Mouse (Mus musculus): Measurements from ENCODE around the gene Repin1. TPM values are rescaled to one million over a fixed set of nuclear protein-coding genes. Genes with fewer than 3 reads are reported as not detected.

Repin1 gene
- polyA plus RNA-seq, 1 experiment from 2014 or later: 44.3 TPM

DNA sequence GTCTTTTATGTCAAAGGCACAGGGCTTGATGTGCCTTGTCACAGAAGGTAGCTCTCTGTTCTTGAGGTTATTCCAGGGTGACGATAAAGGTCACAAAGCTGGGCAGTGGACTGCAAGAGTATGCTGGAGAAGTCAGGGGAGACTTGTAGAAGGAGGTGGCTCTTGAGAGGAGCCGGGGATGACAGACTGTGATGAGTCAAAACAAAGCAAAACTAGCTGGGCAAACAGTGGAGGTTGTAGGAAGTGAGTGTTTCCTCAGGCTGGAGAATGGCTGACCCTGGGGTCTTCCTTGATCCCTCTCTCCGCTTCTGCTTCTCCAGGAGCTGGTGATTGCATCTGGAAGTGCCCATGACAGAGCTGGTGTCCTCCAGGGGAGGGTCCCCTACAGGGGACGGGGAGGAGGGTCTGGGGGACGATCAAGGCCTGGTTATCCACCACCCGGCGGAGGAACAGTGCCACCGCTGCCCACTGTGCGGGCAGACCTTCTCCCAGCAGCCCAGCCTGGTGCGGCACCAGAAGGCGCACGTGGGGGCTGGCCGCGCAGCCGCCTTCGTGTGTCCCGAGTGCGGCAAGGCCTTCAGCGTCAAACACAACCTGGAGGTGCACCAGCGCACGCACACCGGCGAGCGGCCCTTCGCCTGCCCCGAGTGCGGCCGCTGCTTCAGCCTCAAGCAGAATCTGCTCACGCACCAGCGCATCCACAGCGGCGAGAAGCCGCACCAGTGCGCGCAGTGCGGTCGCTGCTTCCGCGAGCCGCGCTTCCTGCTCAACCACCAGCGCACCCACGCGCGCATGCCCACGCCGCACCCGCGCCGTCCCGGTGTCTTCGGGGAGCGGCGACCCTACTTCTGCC lies 35.4 kb downstream of the Repin1 start:
- WGBS: 11% methylated on average over 54 of the region's 54 CpGs

DNA sequence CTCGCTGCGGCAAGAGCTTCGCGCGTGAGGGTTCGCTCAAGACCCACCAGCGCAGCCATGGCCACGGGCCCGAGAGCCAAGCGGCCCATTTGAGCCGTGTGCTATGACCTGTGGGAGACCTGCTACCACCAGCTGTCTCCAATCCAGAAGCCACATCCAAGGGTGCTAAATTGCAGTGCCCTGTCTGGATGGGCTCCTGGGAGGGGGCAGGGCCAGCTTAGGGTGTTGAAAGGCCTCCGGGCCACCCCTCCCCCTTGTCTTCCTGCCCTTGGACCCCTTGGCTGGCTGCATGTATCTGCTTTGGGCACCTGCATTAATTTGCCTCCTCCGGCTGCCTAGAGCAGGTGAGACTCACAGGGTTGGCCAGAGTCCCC lies 36.0 kb downstream of the Repin1 start:
- Histone ChIP-seq H3K27me3 (peaks cover 15% of the 10 kb centered on the region), H3K4me2 (peak overlapping the region; percentile 94)
- 24% methylated on average over 13 of the region's 13 CpGs for WGBS

More for the DNA sequence above, 35.4 kb downstream of the Repin1 start:
- Histone ChIP-seq H3K36me3 (no peaks in the 10 kb centered on the region), H3K9me3 (no peaks in the 10 kb centered on the region), H3K4me2 (peak overlapping the region; percentile 94), H3K9ac (peak overlapping the region; percentile 61), H3K27me3 (peaks cover 15% of the 10 kb centered on the region), H3K4me1 (replicated peaks) (peaks cover 42% of the 10 kb centered on the region), H3K4me3 (peak overlapping the region; percentile 53), H3K27ac (replicated peaks) (peak overlapping the region; percentile 77)
- ATAC-seq (ENCODE audit: low FRiP score, low read depth): peak; percentile 70

DNA sequence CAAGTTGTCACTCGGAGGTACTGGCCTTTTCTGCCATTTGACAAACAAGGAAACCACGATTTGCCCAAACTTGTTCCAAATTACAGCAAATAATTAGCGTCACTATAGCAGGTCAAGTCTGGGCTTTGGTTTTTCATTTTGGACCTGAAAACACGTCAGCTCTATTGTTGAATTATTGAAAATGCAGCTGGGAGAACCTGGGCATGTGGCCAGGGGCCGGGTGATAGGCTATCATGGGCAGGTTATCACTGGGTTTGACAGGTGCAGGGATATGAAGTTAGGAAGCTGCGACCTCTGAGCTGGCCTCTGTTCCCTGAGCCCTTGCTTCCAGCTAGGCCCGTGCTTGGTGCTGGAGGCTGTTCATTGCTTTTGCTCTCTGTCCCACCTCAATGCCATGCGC lies 37.1 kb downstream of the Repin1 start:
- H3K4me1 ChIP-seq (replicated peaks): peaks cover 42% of the 10 kb centered on the region
- 93% methylated on average over 8 of the region's 8 CpGs for WGBS
- H3K27ac ChIP-seq (replicated peaks): no peak overlapping the region
- ATAC-seq (ENCODE audit: low FRiP score, low read depth): no peak
- no peak overlapping the region for H3K4me3 ChIP-seq
- H3K36me3 ChIP-seq: no peaks in the 10 kb centered on the region
- no peak overlapping the region for H3K9ac ChIP-seq
- H3K9me3 ChIP-seq: no peaks in the 10 kb centered on the region
- peaks cover 12% of the 10 kb centered on the region for H3K27me3 ChIP-seq
- no peak overlapping the region for H3K4me2 ChIP-seq

More for the DNA sequence above, 36.0 kb downstream of the Repin1 start:
- H3K4me3 ChIP-seq: peak overlapping the region; percentile 53
- H3K9me3 ChIP-seq: no peaks in the 10 kb centered on the region
- no peaks in the 10 kb centered on the region for H3K36me3 ChIP-seq
- peak overlapping the region; percentile 77 for H3K27ac ChIP-seq (replicated peaks)
- H3K4me1 ChIP-seq (replicated peaks): peaks cover 42% of the 10 kb centered on the region
- H3K9ac ChIP-seq: peak overlapping the region; percentile 61
- no peak; the same call in 1 of the 2 replicates for ATAC-seq (ENCODE audit: low FRiP score, low read depth)

DNA sequence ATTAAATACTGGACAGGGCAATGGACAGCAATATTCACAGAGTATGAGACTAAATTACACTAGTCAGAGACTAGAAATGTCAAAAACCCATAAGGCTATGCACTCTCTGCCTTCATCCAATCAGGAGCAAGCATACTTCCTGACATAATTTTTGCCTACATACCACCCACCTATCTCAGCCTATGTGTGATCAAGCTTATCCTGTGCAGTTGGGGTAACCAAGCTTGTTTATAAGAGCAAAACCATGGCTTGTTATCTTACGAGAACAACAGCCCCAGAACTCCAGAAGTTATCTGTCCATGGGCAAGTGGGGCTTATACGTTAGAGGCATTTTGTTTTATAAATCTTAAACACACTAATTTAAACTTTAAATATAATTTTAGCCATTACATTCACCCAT lies 41.4 kb downstream of the Repin1 start:
- H3K4me2 ChIP-seq: no peak overlapping the region
- no peak overlapping the region for H3K4me3 ChIP-seq
- H3K36me3 ChIP-seq: no peaks in the 10 kb centered on the region
- H3K27me3 ChIP-seq: no peaks in the 10 kb centered on the region
- H3K27ac ChIP-seq (replicated peaks): no peak overlapping the region
- H3K9ac ChIP-seq: no peak overlapping the region
- 0 out of 2 replicates have a peak, but pooled peaks cover 3% of the 10 kb centered on the region for H3K4me1 ChIP-seq (replicated peaks)
- no peak for ATAC-seq (ENCODE audit: low FRiP score, low read depth)
- 89% methylated on average over 2 of the region's 2 CpGs for WGBS
- no peaks in the 10 kb centered on the region for H3K9me3 ChIP-seq

DNA sequence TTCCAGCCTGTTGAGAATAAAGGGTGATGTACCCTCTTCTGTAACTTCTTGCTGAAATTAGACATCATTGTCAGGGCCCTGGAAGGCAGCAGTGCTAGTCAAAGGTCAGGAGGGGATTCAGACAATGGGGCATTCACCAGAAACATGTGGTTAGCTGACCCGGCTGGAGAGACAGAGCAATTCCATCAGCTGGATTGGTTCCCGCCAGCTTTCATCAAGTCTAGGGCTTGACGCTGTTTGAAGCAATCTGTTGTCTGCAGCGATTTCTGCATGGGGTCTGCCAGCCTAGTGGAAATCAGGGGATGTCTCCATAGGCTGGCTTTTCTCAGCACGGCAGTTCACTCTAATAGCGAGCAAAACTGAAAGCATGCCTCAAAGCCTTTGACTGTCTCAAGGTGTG lies 42.8 kb downstream of the Repin1 start:
- no peaks in the 10 kb centered on the region for H3K4me1 ChIP-seq (replicated peaks)
- no peaks in the 10 kb centered on the region for H3K9me3 ChIP-seq
- H3K4me2 ChIP-seq: no peak overlapping the region
- H3K27ac ChIP-seq (replicated peaks): no peak overlapping the region
- H3K9ac ChIP-seq: no peak overlapping the region
- no peaks in the 10 kb centered on the region for H3K27me3 ChIP-seq
- no peaks in the 10 kb centered on the region for H3K36me3 ChIP-seq
- ATAC-seq (ENCODE audit: low FRiP score, low read depth): no peak
- H3K4me3 ChIP-seq: no peak overlapping the region
- WGBS: 33% methylated on average over 6 of the region's 6 CpGs

DNA sequence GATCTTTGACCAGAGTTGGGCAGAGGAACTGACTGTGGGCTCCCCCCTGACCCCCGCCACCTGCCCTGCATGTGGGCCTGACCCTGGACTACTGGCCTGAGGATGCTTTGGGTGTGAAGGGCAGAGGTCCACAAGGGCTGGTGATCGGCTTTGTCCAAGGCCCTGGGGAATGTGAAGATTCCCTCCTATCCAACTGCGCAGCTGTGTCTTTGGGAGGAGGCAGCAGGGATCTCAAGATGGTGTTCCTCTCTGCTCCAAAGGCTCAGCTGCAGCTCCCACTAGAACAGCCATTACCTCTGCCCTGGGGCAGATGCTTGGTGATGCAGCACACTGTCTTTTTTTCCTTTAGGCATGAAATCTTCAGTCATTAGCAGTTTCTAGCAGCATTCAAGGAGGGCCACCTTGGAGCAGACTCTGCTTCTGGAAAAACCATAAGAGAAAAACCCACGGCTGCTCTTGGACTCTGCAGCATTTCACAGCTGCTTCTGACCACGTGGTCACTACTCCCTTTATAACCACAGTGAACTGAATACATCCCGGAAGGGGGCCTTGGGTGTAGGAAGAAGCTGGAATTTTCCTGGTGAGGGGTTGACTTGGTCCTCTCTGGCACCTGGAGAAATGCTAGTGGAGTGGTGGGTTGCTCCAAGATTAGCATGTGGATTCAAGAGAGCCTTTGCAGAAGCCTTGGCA lies 44.3 kb downstream of the Repin1 start:
- H3K4me1 ChIP-seq (replicated peaks): no peaks in the 10 kb centered on the region
- no peak overlapping the region for H3K4me3 ChIP-seq
- ATAC-seq (ENCODE audit: low FRiP score, low read depth): no peak
- no peak overlapping the region for H3K4me2 ChIP-seq
- no peaks in the 10 kb centered on the region for H3K27me3 ChIP-seq
- H3K9ac ChIP-seq: no peak overlapping the region
- no peak overlapping the region for H3K27ac ChIP-seq (replicated peaks)
- 59% methylated on average over 6 of the region's 6 CpGs for WGBS
- no peaks in the 10 kb centered on the region for H3K9me3 ChIP-seq
- no peaks in the 10 kb centered on the region for H3K36me3 ChIP-seq

DNA sequence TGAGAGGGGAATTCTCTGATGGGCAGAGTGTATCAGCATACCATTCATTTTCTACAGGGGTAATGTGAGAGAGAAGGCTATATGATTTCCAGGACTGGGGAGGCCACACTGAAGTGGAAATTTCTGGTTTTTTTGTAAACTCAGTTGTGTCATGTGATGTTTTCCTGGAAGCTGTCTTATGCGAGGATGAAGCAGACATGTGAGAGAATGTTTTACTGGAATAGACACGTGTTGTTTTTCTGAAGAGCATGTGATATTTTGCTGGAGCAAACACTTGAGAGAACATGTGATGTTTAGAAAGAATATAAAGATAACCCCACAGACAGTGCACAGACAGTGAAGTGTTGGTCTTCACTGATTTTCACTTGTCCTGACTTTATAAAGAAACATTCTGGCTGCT lies 44.9 kb downstream of the Repin1 start:
- no peak overlapping the region for H3K27ac ChIP-seq (replicated peaks)
- no peak overlapping the region for H3K4me2 ChIP-seq
- H3K9ac ChIP-seq: no peak overlapping the region
- H3K4me1 ChIP-seq (replicated peaks): no peaks in the 10 kb centered on the region
- no peaks in the 10 kb centered on the region for H3K27me3 ChIP-seq
- no peak overlapping the region for H3K4me3 ChIP-seq
- WGBS: 74% methylated on average over 2 of the region's 2 CpGs
- H3K9me3 ChIP-seq: no peaks in the 10 kb centered on the region
- ATAC-seq (ENCODE audit: low FRiP score, low read depth): no peak
- no peaks in the 10 kb centered on the region for H3K36me3 ChIP-seq

DNA sequence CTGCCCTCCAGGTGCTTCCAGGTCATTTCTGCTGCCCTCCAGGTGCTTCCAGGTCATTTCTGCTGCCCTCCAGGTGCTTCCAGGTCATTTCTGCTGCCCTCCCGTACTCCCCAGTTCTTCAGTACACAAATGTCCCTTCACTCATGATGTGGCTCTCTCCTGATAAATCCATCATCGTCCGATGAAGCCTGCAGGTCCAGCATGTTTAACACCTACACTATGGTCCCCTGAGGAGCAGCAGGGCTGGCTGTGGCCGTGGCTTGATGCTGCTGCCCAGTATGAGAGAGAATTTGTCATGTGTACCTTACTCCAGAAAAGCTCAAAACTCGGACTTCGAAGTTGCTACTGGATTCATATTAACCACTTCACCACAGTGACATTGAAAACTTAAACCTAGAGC lies 47.7 kb downstream of the Repin1 start:
- Histone ChIP-seq H3K36me3 (no peaks in the 10 kb centered on the region), H3K27ac (replicated peaks) (no peak overlapping the region), H3K27me3 (no peaks in the 10 kb centered on the region), H3K4me1 (replicated peaks) (no peaks in the 10 kb centered on the region), H3K9me3 (no peaks in the 10 kb centered on the region), H3K9ac (no peak overlapping the region), H3K4me2 (no peak overlapping the region), H3K4me3 (no peak overlapping the region)
- 75% methylated on average over 6 of the region's 6 CpGs for WGBS
- no peak for ATAC-seq (ENCODE audit: low FRiP score, low read depth)

DNA sequence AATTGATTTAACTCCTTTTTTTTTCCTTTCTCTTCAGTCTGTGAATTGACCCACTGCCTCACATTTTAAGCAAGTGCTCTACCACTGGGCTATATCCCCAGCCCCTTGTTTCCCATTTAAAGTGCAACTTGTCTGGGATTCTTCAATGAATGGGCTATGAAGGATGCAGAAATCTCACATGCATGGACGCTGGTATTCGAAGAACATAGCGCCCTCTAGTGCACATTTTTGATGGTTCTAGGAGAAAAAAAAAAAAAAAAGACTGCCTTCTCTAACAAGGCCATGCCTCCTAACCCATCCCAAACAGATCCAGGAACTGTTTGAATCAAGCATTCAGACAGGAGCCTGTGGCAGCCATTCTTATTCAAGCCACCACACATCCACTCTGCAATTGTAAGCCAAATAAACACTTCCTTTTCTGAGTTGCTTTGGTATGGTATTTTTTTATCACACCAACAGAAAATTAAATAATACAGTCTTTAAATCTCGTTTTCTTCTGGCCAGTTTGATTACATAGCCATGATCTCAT lies 49.1 kb downstream of the Repin1 start:
- Histone ChIP-seq H3K9ac (no peak overlapping the region), H3K4me2 (no peak overlapping the region), H3K36me3 (no peaks in the 10 kb centered on the region), H3K4me1 (replicated peaks) (no peaks in the 10 kb centered on the region), H3K9me3 (no peaks in the 10 kb centered on the region), H3K27ac (replicated peaks) (no peak overlapping the region), H3K4me3 (no peak overlapping the region), H3K27me3 (no peaks in the 10 kb centered on the region)
- peak; percentile 23; the same call in 1 of the 2 replicates for ATAC-seq (ENCODE audit: low FRiP score, low read depth)
- WGBS: 24% methylated on average over 4 of the region's 4 CpGs

DNA sequence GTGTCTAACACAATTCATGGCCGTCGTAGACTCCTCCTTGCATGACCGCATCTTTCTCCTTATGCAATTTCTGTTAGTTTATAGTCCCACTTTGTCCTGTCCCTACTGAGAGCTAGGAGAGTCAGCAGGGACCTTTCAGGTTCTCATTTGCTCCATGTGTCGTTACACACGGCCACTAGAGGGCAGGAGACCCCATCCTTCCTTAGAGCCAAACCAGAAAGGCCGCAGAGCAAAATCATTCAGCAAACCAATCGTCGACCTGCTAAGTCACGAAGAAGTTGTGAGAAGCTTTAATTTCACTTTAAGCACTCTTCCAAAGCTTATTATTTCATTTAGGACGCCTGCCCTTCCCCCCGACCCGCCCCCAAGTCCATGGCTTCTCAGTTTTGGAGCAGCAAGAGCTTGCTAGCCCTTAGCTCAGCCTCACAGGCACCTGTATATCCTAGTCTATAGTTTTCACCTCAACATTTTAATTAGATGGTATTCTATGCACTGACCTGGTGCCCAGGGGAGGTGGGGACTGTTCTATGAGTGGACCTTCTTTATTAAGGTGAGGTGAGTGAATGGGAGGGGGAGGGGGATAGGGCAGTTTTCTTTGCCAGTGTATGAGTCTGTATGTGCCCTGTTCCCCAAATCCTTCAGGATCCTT lies 52.1 kb downstream of the Repin1 start:
- H3K9me3 ChIP-seq: no peaks in the 10 kb centered on the region
- H3K27me3 ChIP-seq: no peaks in the 10 kb centered on the region
- peak; percentile 56; the same call in 1 of the 2 replicates for ATAC-seq (ENCODE audit: low FRiP score, low read depth)
- WGBS: 15% methylated on average over 12 of the region's 12 CpGs
- H3K27ac ChIP-seq (replicated peaks): no peak overlapping the region
- no peak overlapping the region for H3K4me3 ChIP-seq
- no peaks in the 10 kb centered on the region for H3K4me1 ChIP-seq (replicated peaks)
- H3K9ac ChIP-seq: no peak overlapping the region
- no peak overlapping the region for H3K4me2 ChIP-seq
- no peaks in the 10 kb centered on the region for H3K36me3 ChIP-seq

DNA sequence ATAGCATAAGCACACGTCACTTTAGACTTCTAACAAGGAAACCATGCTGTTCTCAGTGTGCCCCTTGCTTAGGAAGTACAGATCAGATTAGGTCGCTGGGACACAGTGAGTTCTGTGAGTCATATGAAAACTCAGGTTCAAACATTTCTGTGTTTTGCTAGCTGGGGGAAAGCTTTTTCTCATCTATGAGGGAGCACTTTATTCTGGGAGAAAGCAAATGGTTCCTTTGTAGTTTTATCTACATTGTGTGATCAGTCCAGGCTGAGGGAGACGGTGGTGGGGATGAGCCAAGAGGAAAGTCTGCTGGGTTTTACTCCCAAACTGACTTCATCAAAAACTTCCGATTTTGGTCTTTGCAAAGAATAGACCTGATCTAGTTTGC lies 52.6 kb downstream of the Repin1 start:
- H3K9me3 ChIP-seq: no peaks in the 10 kb centered on the region
- H3K9ac ChIP-seq: no peak overlapping the region
- H3K4me2 ChIP-seq: no peak overlapping the region
- no peaks in the 10 kb centered on the region for H3K27me3 ChIP-seq
- WGBS: 86% methylated on average over 4 of the region's 4 CpGs
- no peaks in the 10 kb centered on the region for H3K4me1 ChIP-seq (replicated peaks)
- no peaks in the 10 kb centered on the region for H3K36me3 ChIP-seq
- H3K27ac ChIP-seq (replicated peaks): no peak overlapping the region
- ATAC-seq (ENCODE audit: low FRiP score, low read depth): no peak
- H3K4me3 ChIP-seq: no peak overlapping the region

DNA sequence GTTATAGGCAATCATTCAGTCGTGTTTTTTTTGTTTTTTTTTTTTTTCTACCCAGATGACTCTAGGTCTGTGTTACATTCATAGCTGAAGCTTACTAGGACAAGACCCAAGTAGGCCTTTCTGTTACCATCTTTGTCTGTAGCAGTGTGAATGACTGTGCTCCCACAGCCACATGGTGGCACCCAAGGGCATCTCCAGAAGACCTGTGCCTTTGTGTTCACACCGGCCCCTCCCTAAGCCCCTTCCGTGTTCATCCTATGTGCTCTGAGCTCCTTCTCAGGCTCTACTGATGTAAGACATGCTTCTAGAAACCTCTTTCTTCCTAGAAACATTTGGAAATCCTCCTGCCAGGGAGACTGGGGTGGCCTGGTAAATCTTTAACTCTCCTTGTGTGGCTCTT lies 53.3 kb downstream of the Repin1 start, which contains the start of gene Gimap8:
TSS of gene Gimap8 (plus strand) at position 240 of the 400 bp plus-strand sequence.
- no peak within 1 kb of the TSS for H3K4me3 ChIP-seq
- H3K4me1 ChIP-seq (replicated peaks): no peaks in the 10 kb centered on the region
- WGBS: 42% methylated on average over 3 of the region's 3 CpGs
- ATAC-seq (ENCODE audit: low FRiP score, low read depth): no peak
- H3K9me3 ChIP-seq: no peaks in the 10 kb centered on the region
- H3K36me3 ChIP-seq: no peaks in the 10 kb centered on the region
- no peak within 1 kb of the TSS for H3K4me2 ChIP-seq
- no peaks in the 10 kb centered on the region for H3K27me3 ChIP-seq
- H3K9ac ChIP-seq: no peak within 1 kb of the TSS
- no peak within 1 kb of the TSS for H3K27ac ChIP-seq (replicated peaks)
